Mouse (Mus musculus) layer of hippocampus, adult 8-10 months (tissue): Measurements from ENCODE around the gene Fnbp1. TPM values are rescaled to one million over a fixed set of nuclear protein-coding genes. Genes with fewer than 3 reads are reported as not detected.

Source experiments
- DNase-seq, 2 experiments: peaks; one replicate each; pipeline ENCODE4 v3.0.0; 2022; ENCODE audit warnings: low spot score in 2 of 2
- total RNA-seq, 4 experiments: library from RNA; stranded (reverse); gene quantifications; 2 replicates each; pipeline ENCODE4 v1.2.4; 2022

Gene Fnbp1
- total RNA-seq, 4 experiments from 2014 or later, result 119 to 152 (median 139) TPM

GRCm38 (mm10) chr2:31067696-31068245 is 74.0 kb downstream of the Fnbp1 start:
- DNase-seq, result no peak

GRCm38 (mm10) chr2:31067059-31067595 is 74.7 kb downstream of the Fnbp1 start:
- DNase-seq, result no peak

- no peak for DNase-seq
Measured at GRCm38 (mm10) chr2:31066019-31066789, 75.6 kb downstream of the Fnbp1 start.

DNA sequence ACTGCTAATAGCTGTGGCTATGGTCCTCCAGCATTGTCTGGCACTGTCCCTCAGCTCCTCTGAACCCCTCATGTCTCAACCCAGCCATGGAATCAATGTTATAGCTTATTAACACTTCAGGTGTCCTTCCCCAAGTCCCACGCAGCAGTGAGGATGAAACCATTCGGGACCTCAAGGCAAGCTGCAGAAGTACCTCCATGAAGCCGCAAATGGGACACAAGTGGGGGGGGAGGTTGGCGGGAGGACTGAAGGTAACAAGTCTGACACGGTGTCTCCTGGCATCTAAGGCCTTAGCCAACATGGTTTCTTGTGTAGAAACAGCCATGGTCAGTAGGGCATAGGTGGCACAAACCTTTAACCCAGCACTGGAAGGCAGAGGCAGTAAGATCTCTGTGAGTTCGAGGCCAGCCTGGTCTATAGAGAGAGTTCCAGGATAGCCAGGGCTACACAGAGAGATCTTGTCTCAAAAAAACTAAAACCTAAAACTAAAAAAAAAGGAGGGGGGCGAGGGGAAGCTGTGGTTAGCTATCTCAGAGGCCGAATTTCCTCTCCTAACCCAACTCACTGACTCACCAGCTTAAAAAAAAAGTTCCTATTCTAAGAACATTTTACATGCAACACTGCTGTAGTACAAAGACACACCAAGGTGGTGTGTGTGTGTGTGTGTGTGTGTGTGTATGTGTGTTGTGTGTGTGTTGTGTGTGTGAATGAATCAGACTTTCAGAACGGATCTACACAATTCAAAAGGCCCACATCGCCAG is 79.8 kb downstream of the Fnbp1 start:
- DNase-seq, result no peak

- no peak for DNase-seq
Measured at GRCm38 (mm10) chr2:31060787-31061730, 80.7 kb downstream of the Fnbp1 start.

DNA sequence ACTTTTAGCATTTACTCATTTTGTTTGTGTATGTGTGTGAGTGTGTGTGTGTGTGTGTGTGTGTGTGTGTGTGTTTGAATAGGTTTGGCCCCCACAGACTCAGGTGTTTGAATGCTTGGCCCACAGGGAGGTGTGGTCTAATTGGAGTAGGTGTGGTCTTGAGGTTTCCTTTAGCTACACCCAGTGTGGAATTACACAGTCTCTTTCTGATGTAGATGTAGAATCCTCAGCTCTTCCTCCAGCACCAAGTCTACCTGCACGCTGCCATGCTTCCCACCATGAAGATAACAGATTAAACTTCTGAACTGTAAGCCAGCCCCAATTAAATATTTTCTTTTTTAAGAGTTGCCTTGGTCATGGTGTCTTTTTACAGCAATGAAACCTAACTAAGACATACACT is 81.5 kb downstream of the Fnbp1 start:
- no peak for DNase-seq

DNA sequence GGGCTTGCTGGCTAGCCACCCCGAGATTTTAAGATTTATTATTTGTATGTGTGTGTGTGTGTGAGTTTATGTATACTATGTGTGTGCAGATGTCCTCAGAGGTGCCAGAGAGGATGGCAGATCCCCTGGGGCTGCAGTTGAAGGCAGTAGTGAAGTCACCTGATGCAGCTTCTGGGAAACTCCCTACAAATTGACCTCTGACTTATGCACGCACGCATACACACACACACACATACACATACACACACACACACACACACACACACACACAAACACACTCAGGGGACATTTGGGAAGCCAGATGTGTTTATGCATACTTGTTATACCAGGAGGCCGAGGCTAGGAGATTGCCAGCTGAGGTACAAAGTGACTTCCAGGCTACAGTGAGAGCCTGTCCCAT is 83.4 kb downstream of the Fnbp1 start:
- DNase-seq, result no peak

- no peak for DNase-seq
Measured at GRCm38 (mm10) chr2:31057549-31058177, 84.1 kb downstream of the Fnbp1 start.

DNA sequence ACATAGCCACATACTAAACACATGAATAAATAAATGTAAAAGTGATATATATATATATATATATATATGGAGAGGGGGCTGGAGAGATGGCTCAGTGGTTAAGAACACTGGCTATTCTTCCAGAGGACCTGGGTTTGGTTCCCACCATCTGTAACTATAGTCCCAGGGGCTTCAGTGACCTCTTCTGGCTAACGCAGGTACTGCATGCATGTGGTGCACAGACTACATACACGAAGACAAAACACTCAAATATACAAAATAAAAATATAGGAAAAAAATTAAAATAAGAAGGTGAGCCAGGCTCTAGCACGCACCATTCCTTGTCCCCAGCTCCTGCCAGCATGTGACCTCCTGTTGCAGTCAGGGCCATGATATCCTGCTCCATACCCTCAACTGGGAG is 85.7 kb downstream of the Fnbp1 start:
- no peak for DNase-seq

DNA sequence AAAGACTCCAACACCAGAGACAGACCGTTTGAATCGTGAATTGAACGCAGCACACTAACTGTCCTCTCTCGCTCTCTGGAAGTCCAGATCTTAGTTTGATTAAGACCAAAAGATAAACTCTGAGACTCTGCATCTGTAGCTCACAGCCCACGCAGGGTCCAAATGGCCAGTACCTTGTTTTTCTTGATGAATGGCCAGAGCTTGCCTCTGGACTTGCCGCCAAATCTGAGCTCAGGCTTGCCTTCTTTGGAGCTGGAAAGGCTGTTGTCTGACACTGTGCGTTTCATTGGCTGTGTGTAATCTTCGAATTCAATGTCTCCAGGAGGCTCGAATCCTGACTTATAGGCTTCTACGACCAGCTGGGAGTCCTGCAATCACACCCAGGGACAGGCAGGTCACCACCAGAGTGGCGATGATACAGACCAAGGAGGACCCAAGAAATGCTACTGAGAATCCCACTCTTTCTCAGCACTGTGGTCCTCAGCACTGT is 87.9 kb downstream of the Fnbp1 start:
- no peak for DNase-seq

DNA sequence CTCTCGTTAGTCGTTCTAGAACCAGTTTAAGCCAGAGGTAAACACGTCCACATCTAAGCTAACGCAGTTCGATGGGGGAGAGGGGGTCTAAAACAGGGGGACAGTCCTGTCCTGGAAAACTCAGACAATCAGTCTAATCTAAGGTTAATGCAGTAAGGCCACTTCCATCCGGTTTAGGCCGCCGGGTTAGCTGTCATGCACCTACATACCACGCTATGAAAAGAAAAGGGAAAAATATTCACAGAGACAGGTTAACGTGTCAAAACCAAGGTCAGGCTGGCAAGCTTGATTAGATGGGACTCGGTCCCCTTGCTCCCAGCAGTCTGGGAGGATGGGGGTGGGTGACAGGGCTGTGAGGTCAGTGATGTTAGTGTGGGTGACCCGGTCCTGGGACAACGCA is 88.4 kb downstream of the Fnbp1 start:
- DNase-seq, result no peak

DNA sequence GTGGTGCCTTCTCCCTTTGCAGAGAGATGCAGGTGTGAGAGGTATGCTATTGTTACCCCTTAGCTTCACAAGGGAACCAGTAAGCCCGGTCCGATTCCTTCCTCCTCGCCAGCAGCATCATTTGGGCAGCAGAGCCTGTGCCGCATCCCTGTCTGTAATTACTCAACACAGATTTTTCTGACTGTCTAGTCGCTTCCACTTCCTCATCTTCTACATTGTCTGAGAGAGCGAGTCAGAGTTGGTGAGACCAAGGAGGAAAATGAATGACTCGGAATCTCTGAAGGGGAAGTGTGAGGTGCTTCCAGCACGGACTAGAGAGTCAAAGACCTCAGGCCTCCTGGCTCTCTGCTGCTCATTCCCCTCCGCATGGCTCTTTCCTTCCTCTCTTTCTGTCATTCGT is 89.4 kb downstream of the Fnbp1 start:
- DNase-seq, result no peak

DNA sequence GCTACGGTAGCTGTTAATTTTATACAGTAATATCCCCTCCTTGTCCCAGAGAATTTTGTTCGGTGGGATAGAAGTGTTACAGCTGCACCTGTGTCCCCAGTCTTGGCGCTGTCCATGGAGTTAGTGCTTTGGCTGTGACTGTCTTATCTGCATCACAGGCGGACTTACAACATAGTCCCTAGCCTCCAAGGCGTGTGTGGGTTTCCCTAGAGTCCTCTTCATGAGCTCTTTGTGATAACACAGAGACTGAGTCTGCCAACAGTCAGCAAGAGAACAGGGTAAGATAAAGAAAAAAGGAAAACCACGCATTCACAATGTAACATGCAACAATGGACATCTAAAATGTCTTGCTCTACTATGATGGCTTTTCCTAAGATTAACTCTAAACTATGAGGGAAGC is 93.8 kb downstream of the Fnbp1 start:
- no peak for DNase-seq

GRCm38 (mm10) chr2:31043856-31044255 is 98.0 kb downstream of the Fnbp1 start:
- DNase-seq, result no peak

- DNase-seq, result no peak
Measured at GRCm38 (mm10) chr2:31042881-31043280, 98.9 kb downstream of the Fnbp1 start.

DNA sequence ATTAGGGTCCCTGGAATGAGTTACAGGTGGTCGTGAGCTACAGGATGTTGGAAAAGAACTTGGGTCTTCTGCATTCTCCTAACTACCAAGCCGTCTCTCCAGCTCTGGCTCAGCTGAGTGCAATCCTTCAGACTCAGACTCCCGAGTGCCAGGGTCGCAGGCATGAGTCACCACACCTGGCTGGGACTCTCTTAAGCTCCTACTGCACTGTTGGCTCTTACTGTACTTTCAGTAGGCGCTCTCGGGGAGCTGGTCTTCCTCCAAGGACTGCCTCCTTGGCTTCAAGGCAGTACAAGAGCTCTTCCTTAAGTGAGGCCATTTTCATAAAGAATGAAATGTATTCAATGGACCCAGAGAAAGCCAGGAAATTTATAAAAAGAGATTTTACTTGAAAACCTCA is 100.4 kb downstream of the Fnbp1 start:
- DNase-seq, result no peak

DNA sequence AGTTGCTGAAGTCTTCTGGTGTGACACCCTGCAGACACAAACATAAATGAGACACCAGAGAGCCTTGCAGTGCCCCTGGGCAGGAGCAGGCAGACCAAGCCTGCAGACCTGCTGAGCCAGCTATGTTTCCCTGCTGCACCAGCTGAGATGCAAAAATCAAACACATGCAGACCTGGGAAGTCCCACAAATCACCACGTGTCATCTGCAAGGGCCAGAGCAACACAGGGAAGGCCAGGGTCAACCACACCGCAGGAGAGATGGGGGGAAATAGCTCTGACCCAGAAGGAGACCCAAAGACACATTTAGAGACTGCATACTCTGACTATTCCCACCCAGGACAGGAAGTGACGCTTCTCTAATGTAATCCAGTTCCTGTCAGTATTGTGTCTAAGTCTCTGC is 101.3 kb downstream of the Fnbp1 start:
- no peak for DNase-seq

DNA sequence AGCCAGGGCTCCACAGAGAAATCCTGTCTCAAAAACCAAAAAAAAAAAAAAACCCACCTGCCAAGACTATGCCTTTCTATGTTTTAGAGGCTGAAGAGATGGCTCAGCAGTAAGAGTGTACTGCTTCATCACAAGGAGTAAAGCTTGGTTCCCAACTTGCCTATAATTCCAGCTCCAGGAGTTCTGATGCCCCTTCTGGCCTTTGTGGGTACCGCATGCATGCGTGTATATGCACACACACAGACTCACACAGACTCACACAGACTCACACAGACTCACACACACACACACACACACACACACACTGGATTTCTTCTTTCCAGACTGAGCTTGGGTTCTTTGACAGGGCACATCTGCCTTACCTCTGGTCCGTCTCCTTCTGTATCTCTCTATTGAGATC is 101.8 kb downstream of the Fnbp1 start:
- no peak for DNase-seq

- DNase-seq, result no peak
Measured at GRCm38 (mm10) chr2:31036811-31037210, 105.0 kb downstream of the Fnbp1 start.

GRCm38 (mm10) chr2:31031972-31032371 is 109.8 kb downstream of the Fnbp1 start:
- DNase-seq, result no peak

- DNase-seq, result no peak
Measured at GRCm38 (mm10) chr2:31026642-31027041, 115.2 kb downstream of the Fnbp1 start.
